8 mouse cellular contexts compared by ENCODE assay signal in the genomic region with DNA sequence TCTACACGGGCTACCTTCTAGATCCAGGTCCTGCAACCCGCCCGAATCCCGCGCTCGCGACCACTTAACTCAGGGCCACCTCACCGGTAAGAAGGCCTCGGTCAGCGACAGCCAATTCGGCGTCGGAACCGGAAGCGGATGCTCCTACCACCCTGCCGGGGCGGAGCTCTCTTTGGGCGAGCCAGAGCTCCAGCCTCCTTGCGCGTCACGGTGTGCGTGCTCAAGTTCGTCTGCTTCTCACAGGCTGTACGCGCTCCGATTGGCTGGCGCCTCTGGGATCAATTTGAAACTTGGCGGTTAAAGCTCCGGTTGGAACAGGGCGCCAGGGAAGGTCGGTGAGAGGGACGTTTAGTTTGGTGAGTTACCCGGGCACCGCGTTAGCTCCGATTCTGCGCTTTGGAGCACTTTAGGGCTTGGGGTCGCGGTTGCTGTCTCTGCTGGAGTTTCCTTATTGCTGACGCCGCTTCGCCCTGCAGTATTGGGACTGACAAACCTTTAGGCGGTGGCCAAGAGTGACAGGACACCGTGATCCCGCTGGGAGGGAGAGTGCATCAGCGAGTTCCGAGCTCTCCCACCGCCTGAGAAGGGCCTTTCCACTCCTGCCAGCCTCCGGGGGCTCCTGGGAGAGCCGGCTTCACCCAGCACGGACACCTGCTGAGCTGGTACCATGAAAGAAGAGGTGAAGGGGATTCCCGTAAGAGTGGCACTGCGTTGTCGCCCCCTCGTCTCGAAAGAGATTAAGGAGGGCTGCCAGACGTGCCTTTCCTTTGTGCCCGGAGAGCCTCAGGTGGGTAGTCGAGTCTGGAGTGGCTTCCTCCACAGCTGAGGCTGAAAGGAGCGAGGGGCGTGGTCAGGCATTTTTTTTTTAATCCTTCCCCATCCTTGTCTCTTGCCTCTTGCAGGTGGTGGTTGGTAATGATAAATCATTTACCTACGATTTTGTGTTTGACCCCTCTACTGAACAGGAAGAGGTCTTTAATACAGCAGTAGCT. TPM values are rescaled to one million over a fixed set of nuclear protein-coding genes. Genes with fewer than 3 reads are reported as not detected.
A peak's percentile ranks its signal among the peaks of the same experiment; 100 is the strongest.
DNase-seq lines count a peak whose midpoint lies in the region; ATAC-seq and TF ChIP-seq lines count a peak whose summit lies in the region.

A gene (minus strand): TSS at position 767 of the 992 bp plus-strand sequence.

- TF ChIP-seq POLR2A in testis, adult 2 months (IDR thresholded peaks at IDR 0.05; ENCODE audit: control insufficient read depth, low read depth, low read length), result peak; percentile 29; the same call in 1 of the 2 replicates

- peaks cover 37% of the 10 kb centered on the region for H3K36me3 ChIP-seq in E14TG2a.4 (ENCODE audit: insufficient read depth, low read length)
- peaks cover 12% of the 10 kb centered on the region; the same call in 1 of the 2 replicates for H3K36me3 ChIP-seq in forebrain, embryonic 12.5 days (replicated peaks)
- peaks cover 16% of the 10 kb centered on the region for H3K36me3 ChIP-seq in heart, postnatal 0 days (replicated peaks; ENCODE audit: control insufficient read depth, insufficient read depth, low read length)
- peaks cover 10% of the 10 kb centered on the region for H3K36me3 ChIP-seq in liver, embryonic 16.5 days (ENCODE audit: control insufficient read depth, insufficient read depth)
- H3K36me3 ChIP-seq in neural tube, embryonic 13.5 days, result peaks cover 16% of the 10 kb centered on the region; the same call in 1 of the 2 replicates
- H3K36me3 ChIP-seq in testis, adult 2 months (ENCODE audit: control insufficient read depth, insufficient read depth, low read length), result no peaks in the 10 kb centered on the region

- no peaks in the 10 kb centered on the region for H3K27me3 ChIP-seq in E14TG2a.4 (ENCODE audit: insufficient read depth, low read length)
- no peaks in the 10 kb centered on the region; the same call in 1 of the 2 replicates for H3K27me3 ChIP-seq in forebrain, embryonic 12.5 days
- H3K27me3 ChIP-seq in heart, postnatal 0 days (ENCODE audit: control insufficient read depth, insufficient read depth, low read length), result no peaks in the 10 kb centered on the region
- H3K27me3 ChIP-seq in liver, embryonic 16.5 days (ENCODE audit: control insufficient read depth, insufficient read depth, low read depth, low read length), result no peaks in the 10 kb centered on the region
- H3K27me3 ChIP-seq in neural tube, embryonic 13.5 days, result no peaks in the 10 kb centered on the region
- H3K27me3 ChIP-seq in testis, adult 2 months (ENCODE audit: control insufficient read depth, insufficient read depth, low read length), result no peaks in the 10 kb centered on the region

- H3K9me3 ChIP-seq in E14TG2a.4 (ENCODE audit: low read length), result no peaks in the 10 kb centered on the region
- H3K9me3 ChIP-seq in forebrain, embryonic 12.5 days, result no peaks in the 10 kb centered on the region
- no peaks in the 10 kb centered on the region for H3K9me3 ChIP-seq in heart, postnatal 0 days (replicated peaks; ENCODE audit: control insufficient read depth, low read length)
- H3K9me3 ChIP-seq in liver, embryonic 16.5 days (replicated peaks; ENCODE audit: control insufficient read depth, low read length), result no peaks in the 10 kb centered on the region
- no peaks in the 10 kb centered on the region for H3K9me3 ChIP-seq in neural tube, embryonic 13.5 days

- peak; percentile 100 for ATAC-seq in forebrain, embryonic 12.5 days (ENCODE audit: low FRiP score)
- peak; percentile 100 for ATAC-seq in heart, postnatal 0 days (ENCODE audit: insufficient read depth, low read depth)
- peak; percentile 99 for ATAC-seq in liver, embryonic 16.5 days (ENCODE audit: low read depth)
- peak; percentile 100 for ATAC-seq in neural tube, embryonic 13.5 days (ENCODE audit: low read depth)

- no peak for TF ChIP-seq EP300 in heart, postnatal 0 days (IDR thresholded peaks at IDR 0.05; ENCODE audit: low read depth)

- H3K27ac ChIP-seq in forebrain, embryonic 12.5 days, result peak within 1 kb of the TSS; percentile 85
- peak within 1 kb of the TSS; percentile 70 for H3K27ac ChIP-seq in heart, postnatal 0 days (ENCODE audit: low read depth)
- H3K27ac ChIP-seq in liver, embryonic 16.5 days (ENCODE audit: low read length), result peak within 1 kb of the TSS; percentile 80
- no peak within 1 kb of the TSS for H3K27ac ChIP-seq in neural tube, embryonic 13.5 days (replicated peaks)
- peak within 1 kb of the TSS; percentile 62 for H3K27ac ChIP-seq in testis, adult 2 months (ENCODE audit: control insufficient read depth, insufficient read depth, low read depth, low read length)

- TF ChIP-seq CTCF in E14TG2a.4 (conservative IDR thresholded peaks at IDR 0.05; ENCODE audit: low read length), result no peak
- TF ChIP-seq CTCF in heart, postnatal 0 days (IDR thresholded peaks at IDR 0.05; ENCODE audit: low read depth), result no peak
- TF ChIP-seq CTCF in testis, adult 2 months (IDR thresholded peaks at IDR 0.05; ENCODE audit: control insufficient read depth, insufficient read depth, insufficient replicate concordance, low read depth, low read length), result no peak

- peak within 1 kb of the TSS; percentile 88 for H3K4me3 ChIP-seq in E14TG2a.4 (replicated peaks; ENCODE audit: low read length)
- H3K4me3 ChIP-seq in forebrain, embryonic 12.5 days (replicated peaks), result peak within 1 kb of the TSS; percentile 58
- H3K4me3 ChIP-seq in heart, postnatal 0 days (ENCODE audit: low read depth, low read length), result peak within 1 kb of the TSS; percentile 70
- H3K4me3 ChIP-seq in liver, embryonic 16.5 days (ENCODE audit: low read depth, low read length), result peak within 1 kb of the TSS; percentile 81
- H3K4me3 ChIP-seq in neural tube, embryonic 13.5 days, result peak within 1 kb of the TSS; percentile 47
- H3K4me3 ChIP-seq in testis, adult 2 months (ENCODE audit: control insufficient read depth, low read depth, low read length), result peak within 1 kb of the TSS; percentile 90

- DNase-seq in c-Kit-positive CD71-positive TER-119-positive erythroid progenitor cells, embryonic 14.5 days (ENCODE audit: low spot score), result peak; percentile 85
- peak; percentile 88 for DNase-seq in heart, postnatal 0 days (ENCODE audit: low spot score)
- DNase-seq in kidney, postnatal 4 days, result peak; percentile 89 to 94

- peaks cover 13% of the 10 kb centered on the region; the same call in 1 of the 2 replicates for H3K4me1 ChIP-seq in E14TG2a.4 (replicated peaks; ENCODE audit: low read depth, low read length)
- peaks cover 5% of the 10 kb centered on the region; the same call in 1 of the 2 replicates for H3K4me1 ChIP-seq in forebrain, embryonic 12.5 days
- H3K4me1 ChIP-seq in heart, postnatal 0 days (ENCODE audit: control insufficient read depth, insufficient read depth), result no peaks in the 10 kb centered on the region
- peaks cover 7% of the 10 kb centered on the region for H3K4me1 ChIP-seq in liver, embryonic 16.5 days (ENCODE audit: control insufficient read depth, low read depth, low read length)
- H3K4me1 ChIP-seq in neural tube, embryonic 13.5 days (replicated peaks), result peaks cover 14% of the 10 kb centered on the region
- no peaks in the 10 kb centered on the region; the same call in none of the 2 replicates for H3K4me1 ChIP-seq in testis, adult 2 months (ENCODE audit: control insufficient read depth, insufficient read depth, low read length)

- H3K9ac ChIP-seq in forebrain, embryonic 12.5 days, result peak within 1 kb of the TSS; percentile 68
- peak within 1 kb of the TSS; percentile 67 for H3K9ac ChIP-seq in heart, postnatal 0 days (replicated peaks; ENCODE audit: low read depth, low read length)
- peak within 1 kb of the TSS; percentile 83 for H3K9ac ChIP-seq in liver, embryonic 16.5 days (ENCODE audit: low read depth, low read length)
- peak within 1 kb of the TSS; percentile 69 for H3K9ac ChIP-seq in neural tube, embryonic 13.5 days

- WGBS in forebrain, embryonic 12.5 days, result 26% methylated on average over 61 of the region's 62 CpGs
- WGBS in heart, postnatal 0 days, result 17% methylated on average over 62 of the region's 62 CpGs
- 22% methylated on average over 62 of the region's 62 CpGs for WGBS in liver, embryonic 16.5 days (ENCODE audit: insufficient replicate concordance)
- WGBS in neural tube, embryonic 13.5 days, result 17% methylated on average over 62 of the region's 62 CpGs

- H3K4me2 ChIP-seq in forebrain, embryonic 12.5 days, result peak within 1 kb of the TSS; percentile 61
- peak within 1 kb of the TSS; percentile 78 for H3K4me2 ChIP-seq in heart, postnatal 0 days (ENCODE audit: low read depth, low read length)
- H3K4me2 ChIP-seq in liver, embryonic 16.5 days (ENCODE audit: low read depth, low read length), result peak within 1 kb of the TSS; percentile 57
- peak within 1 kb of the TSS; percentile 79 for H3K4me2 ChIP-seq in neural tube, embryonic 13.5 days

RNA-seq across cellular contexts. Expression of the gene that starts here (rescaled TPM):
- polyA plus RNA-seq in forebrain, embryonic 12.5 days (2016; fragmentation: Nextera tagmentation; extraction: Ambion mirVana), result 130 and 137 TPM in 2 replicates
- 41.9 and 43.7 TPM in 2 replicates for total RNA-seq in heart, postnatal 0 days (2014; rRNA removed; ENCODE audit: low replicate concordance)
- 75.8 and 88.4 TPM in 2 replicates for polyA plus RNA-seq in heart, postnatal 0 days (2015; fragmentation: Nextera tagmentation; extraction: Ambion mirVana)
- polyA plus RNA-seq in liver, embryonic 16.5 days (2015; fragmentation: Nextera tagmentation; extraction: Ambion mirVana), result 49.4 and 56.1 TPM in 2 replicates
- polyA plus RNA-seq in neural tube, embryonic 13.5 days (2015; fragmentation: Nextera tagmentation; extraction: Ambion mirVana), result 121 and 124 TPM in 2 replicates
- polyA plus RNA-seq in testis, adult 2 months (2012; rRNA removed), result 7.3 and 7.7 TPM in 2 replicates
